Mouse (Mus musculus) limb, embryonic 14.5 days (tissue): ENCODE measurements around the gene Odf3l2. TPM values are rescaled to one million over a fixed set of nuclear protein-coding genes. Genes with fewer than 3 reads are reported as not detected.
A peak's percentile ranks its signal among the peaks of the same experiment; 100 is the strongest.

Experiments
- ATAC-seq: fragments of 200-750 bp; cut with Nextera tagmentation; 2 replicates; pipeline ENCODE4 v1.8.0; 2017; ENCODE audit warnings: low read depth, moderate number of reproducible peaks, moderate TSS enrichment; ENCODE audit not compliant: low FRiP score
- DNase-seq: peaks from one replicate; pipeline ENCODE4 v3.0.0-alpha.2; 2015; ENCODE audit warnings: low spot score
- H3K27ac ChIP-seq: fragments of 300-500 bp; sonication (generic); replicated peaks from 2 replicates; pipeline ENCODE4 v1.5.1; 2014; ENCODE audit warnings: low read depth, mild to moderate bottlenecking, low read length, moderate library complexity, mixed read lengths
- H3K27me3 ChIP-seq: fragments of 300-500 bp; sonication (generic); 2 replicates; pipeline ENCODE4 v1.6.1; 2014; ENCODE audit warnings: low read length, mixed read lengths; ENCODE audit not compliant: control insufficient read depth, insufficient read depth
- H3K36me3 ChIP-seq: fragments of 300-500 bp; sonication (generic); 2 replicates; pipeline ENCODE4 v1.6.1; 2014; ENCODE audit warnings: mild to moderate bottlenecking, low read length, moderate library complexity, mixed read lengths; ENCODE audit not compliant: control insufficient read depth, insufficient read depth
- H3K4me1 ChIP-seq: fragments of 300-500 bp; sonication (generic); 2 replicates; pipeline ENCODE4 v1.6.1; 2014; ENCODE audit warnings: antibody characterized with exemption, low read length, mixed read lengths; ENCODE audit not compliant: control insufficient read depth, insufficient read depth
- H3K4me2 ChIP-seq: fragments of 300-500 bp; sonication (generic); replicated peaks from 2 replicates; pipeline ENCODE4 v1.6.1; 2014; ENCODE audit warnings: low read depth, mild to moderate bottlenecking, low read length, moderate library complexity; ENCODE audit not compliant: severe bottlenecking
- H3K4me3 ChIP-seq: fragments of 300-500 bp; sonication (generic); replicated peaks from 2 replicates; pipeline ENCODE4 v1.5.1; 2014; ENCODE audit warnings: low read length
- H3K9ac ChIP-seq: fragments of 300-500 bp; sonication (generic); 2 replicates; pipeline ENCODE4 v1.6.1; 2014; ENCODE audit warnings: mild to moderate bottlenecking, low read depth, low read length, moderate library complexity; ENCODE audit not compliant: severe bottlenecking
- H3K9me3 ChIP-seq: fragments of 300-500 bp; sonication (generic); 2 replicates; pipeline ENCODE4 v1.6.1; 2016; ENCODE audit warnings: low read length; ENCODE audit not compliant: control insufficient read depth
- POLR2A ChIP-seq: fragments of 200-500 bp; IDR thresholded peaks from 2 replicates; pipeline ENCODE4 v1.8.0; 2012; ENCODE audit warnings: inconsistent platforms, mild to moderate bottlenecking, moderate library complexity, borderline replicate concordance; ENCODE audit not compliant: insufficient read depth, insufficient read length; ENCODE audit errors: extremely low read depth
- WGBS: fragments of 180-500 bp; shearing (Covaris S2); extraction: QIAGEN DNeasy Blood & Tissue Kit; methylation state at CpG from one replicate; pipeline ENCODE4 v1.1.7; 2014; 5-methylcytosine and 5-hydroxymethylcytosine counted together
- polyA plus RNA-seq, 2 experiments: library from polyadenylated mRNA; depleted of rRNA in 1 of 2; stranded (reverse) in 1 of 2; unstranded in 1 of 2; fragments of >200 nt; fragmentation: Nextera tagmentation in 1 of 2; extraction: Ambion mirVana in 1 of 2; gene quantifications; 2 replicates each; pipeline versions ENCODE4 v1.2.1 to v1.2.3; 2012 to 2014

The Odf3l2 gene
- polyA plus RNA-seq, 2 experiments, result 0.14 TPM; not detected in 1

DNA sequence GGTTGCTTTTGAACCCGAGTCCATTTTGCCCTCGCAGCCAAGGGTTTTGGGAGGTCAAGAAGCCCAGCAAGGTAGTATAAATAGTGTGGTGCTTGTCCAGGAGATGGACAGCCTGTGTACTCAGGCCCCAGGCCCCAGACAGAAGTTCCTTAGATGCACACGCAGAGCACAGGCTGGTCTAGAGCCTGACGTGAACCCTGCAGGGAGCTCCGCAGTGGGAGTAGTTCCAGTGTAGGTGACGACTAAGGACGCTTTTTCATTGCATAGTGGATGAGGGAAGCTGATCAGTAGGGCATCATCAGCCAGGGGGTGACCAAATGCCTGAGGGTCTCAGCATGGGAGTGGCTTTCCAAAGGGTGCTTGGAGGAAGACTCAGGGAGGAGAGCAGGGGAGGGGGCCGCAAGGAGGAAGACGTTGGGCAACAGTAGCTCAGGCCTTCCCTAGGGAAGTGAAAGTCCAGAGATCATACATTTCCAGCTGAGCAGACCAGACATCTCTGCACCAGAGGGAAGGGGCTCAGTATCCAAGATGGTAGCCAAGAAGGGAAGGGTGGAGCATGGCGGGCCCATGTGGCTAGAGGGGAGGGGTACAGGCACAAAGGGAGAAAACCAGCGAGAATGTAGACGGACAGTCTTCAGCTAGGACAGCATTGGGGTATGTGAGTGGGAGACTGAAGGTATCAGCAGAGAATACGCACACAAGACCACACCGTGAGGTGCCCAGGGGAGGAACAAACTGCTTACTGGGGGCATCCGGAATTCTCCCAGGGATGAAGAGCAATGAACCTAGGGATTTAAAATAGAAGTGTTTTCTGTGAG, 24.7 kb upstream of the Odf3l2 start:
- 33% methylated on average over 15 of the region's 15 CpGs for WGBS
- no peak for TF ChIP-seq POLR2A
- peak overlapping the region; percentile 93 for H3K4me2 ChIP-seq
- no peaks in the 10 kb centered on the region for H3K27me3 ChIP-seq
- peaks cover 5% of the 10 kb centered on the region; the same call in 1 of the 2 replicates for H3K36me3 ChIP-seq
- ATAC-seq (no peak), DNase-seq (no peak)
- H3K4me3 ChIP-seq, result peak overlapping the region; percentile 100
- H3K4me1 ChIP-seq, result peaks cover 6% of the 10 kb centered on the region
- H3K9ac ChIP-seq, result peak overlapping the region; percentile 90
- H3K27ac ChIP-seq, result peak overlapping the region; percentile 90
- no peaks in the 10 kb centered on the region for H3K9me3 ChIP-seq

DNA sequence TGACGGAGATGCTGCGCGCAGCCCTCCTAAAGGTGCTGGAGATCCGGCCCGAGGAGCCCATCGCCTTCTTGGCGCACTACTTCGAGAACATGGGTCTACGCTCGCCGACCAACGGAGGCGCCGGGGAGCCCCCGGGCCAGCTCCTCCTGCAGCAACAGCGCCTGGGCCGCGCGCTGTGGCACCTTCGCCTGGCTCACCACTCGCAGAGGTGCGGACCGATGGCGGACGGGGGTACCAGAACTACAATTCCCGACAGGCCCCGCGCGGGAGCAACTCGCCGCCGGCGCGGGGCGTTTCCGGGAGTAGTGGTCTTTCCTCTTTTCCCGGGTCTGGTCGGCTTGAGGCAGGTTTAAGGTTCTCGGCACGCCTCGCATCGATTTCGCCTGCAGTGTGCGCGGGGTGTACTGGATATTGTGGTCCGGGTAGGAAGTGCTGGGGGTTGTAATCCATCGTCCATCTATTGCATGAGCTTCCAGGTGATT, 24.1 kb upstream of the Odf3l2 start:
- peak overlapping the region; percentile 90 for H3K27ac ChIP-seq
- ATAC-seq (peak; percentile 76), DNase-seq (peak; percentile 84)
- H3K27me3 ChIP-seq, result no peaks in the 10 kb centered on the region
- no peaks in the 10 kb centered on the region for H3K9me3 ChIP-seq
- no peak for TF ChIP-seq POLR2A
- H3K36me3 ChIP-seq, result peaks cover 4% of the 10 kb centered on the region; the same call in 1 of the 2 replicates
- H3K4me3 ChIP-seq, result peak overlapping the region; percentile 100
- peak overlapping the region; percentile 90 for H3K9ac ChIP-seq
- peaks cover 6% of the 10 kb centered on the region for H3K4me1 ChIP-seq
- WGBS, result under 1% methylated on average over 45 of the region's 47 CpGs
- H3K4me2 ChIP-seq, result peak overlapping the region; percentile 93

GRCm38 (mm10) chr10:79668771-79669575, 23.4 kb upstream of the Odf3l2 start, which contains the start of gene Tpgs1:
Gene Tpgs1 (plus strand): TSS chr10:79669369.
- Histone ChIP-seq H3K4me2 (peak within 1 kb of the TSS; percentile 93), H3K9ac (peak within 1 kb of the TSS; percentile 90), H3K27me3 (no peaks in the 10 kb centered on the region), H3K36me3 (peaks cover 4% of the 10 kb centered on the region; the same call in 1 of the 2 replicates), H3K27ac (peak within 1 kb of the TSS; percentile 90), H3K4me3 (peak within 1 kb of the TSS; percentile 100), H3K4me1 (peaks cover 6% of the 10 kb centered on the region), H3K9me3 (no peaks in the 10 kb centered on the region)
- 2% methylated on average over 45 of the region's 45 CpGs for whole genome bisulfite sequencing
- 0 out of 2 replicates have a peak, but pooled peaks have one; percentile 52 for TF ChIP-seq POLR2A
- peak; percentile 86 for ATAC-seq
- peak; percentile 92 for DNase-seq

GRCm38 (mm10) chr10:79668076-79668475, 22.5 kb upstream of the Odf3l2 start:
- Histone ChIP-seq H3K27ac (no peak overlapping the region), H3K36me3 (peaks cover 2% of the 10 kb centered on the region; the same call in 1 of the 2 replicates), H3K4me1 (peaks cover 6% of the 10 kb centered on the region), H3K27me3 (no peaks in the 10 kb centered on the region), H3K9me3 (no peaks in the 10 kb centered on the region), H3K4me2 (no peak overlapping the region), H3K4me3 (no peak overlapping the region), H3K9ac (no peak overlapping the region)
- TF ChIP-seq POLR2A, result no peak
- no peak for ATAC-seq
- no peak for DNase-seq
- 79% methylated on average over 5 of the region's 5 CpGs for WGBS

GRCm38 (mm10) chr10:79666493-79666892, 21.0 kb upstream of the Odf3l2 start:
- H3K27me3 ChIP-seq, result no peaks in the 10 kb centered on the region
- DNase-seq (no peak), ATAC-seq (no peak)
- WGBS, result 65% methylated on average over 9 of the region's 9 CpGs
- no peaks in the 10 kb centered on the region for H3K9me3 ChIP-seq
- no peak overlapping the region for H3K4me2 ChIP-seq
- no peak overlapping the region for H3K27ac ChIP-seq
- H3K4me1 ChIP-seq, result peaks cover 6% of the 10 kb centered on the region
- no peaks in the 10 kb centered on the region for H3K36me3 ChIP-seq
- no peak overlapping the region for H3K4me3 ChIP-seq
- no peak overlapping the region for H3K9ac ChIP-seq
- no peak for TF ChIP-seq POLR2A
